Mouse (Mus musculus) hindbrain, embryonic 11.5 days (tissue): ENCODE data around the gene Armh3. TPM values are rescaled to one million over a fixed set of nuclear protein-coding genes. Genes with fewer than 3 reads are reported as not detected.

Experiments used
- polyA plus RNA-seq: library from polyadenylated mRNA; unstranded; fragments of >200 nt; fragmentation: Nextera tagmentation; extraction: Ambion mirVana; gene quantifications from 2 replicates; pipeline ENCODE4 v1.2.1, GENCODE M21; 2014

Gene Armh3
- polyA plus RNA-seq, 1 experiment from 2014 or later, result 15.3 TPM

Other genes with a start within 250 kb of the Armh3 start
- 7.4 and 8.8 TPM in 2 replicates for gene Npm3, start 248.9 kb downstream of the Armh3 start, polyA plus RNA-seq
- 75.6 and 93.2 TPM in 2 replicates for gene Mgea5, start 214.7 kb downstream of the Armh3 start, polyA plus RNA-seq
- 0.56 and 0.73 TPM in 2 replicates for gene Kcnip2, start 182.4 kb downstream of the Armh3 start, polyA plus RNA-seq
- gene Hps6, start 5.0 kb upstream of the Armh3 start, polyA plus RNA-seq, result 1.0 and 1.9 TPM in 2 replicates
- 42.7 and 45.8 TPM in 2 replicates for gene Pprc1, start 46.4 kb upstream of the Armh3 start, polyA plus RNA-seq
- gene Ldb1, start 46.7 kb upstream of the Armh3 start, polyA plus RNA-seq, result 87.9 and 95.8 TPM in 2 replicates
- gene Nolc1, start 77.4 kb upstream of the Armh3 start, polyA plus RNA-seq, result 102 and 103 TPM in 2 replicates
- gene Elovl3, start 133.4 kb upstream of the Armh3 start, polyA plus RNA-seq, result not detected in 2 replicates
- 0.65 and 0.88 TPM in 2 replicates for gene Pitx3, start 149.8 kb upstream of the Armh3 start, polyA plus RNA-seq
- gene Gbf1, start 154.0 kb upstream of the Armh3 start, polyA plus RNA-seq, result 43.8 and 63.0 TPM in 2 replicates